In the genomic region with DNA sequence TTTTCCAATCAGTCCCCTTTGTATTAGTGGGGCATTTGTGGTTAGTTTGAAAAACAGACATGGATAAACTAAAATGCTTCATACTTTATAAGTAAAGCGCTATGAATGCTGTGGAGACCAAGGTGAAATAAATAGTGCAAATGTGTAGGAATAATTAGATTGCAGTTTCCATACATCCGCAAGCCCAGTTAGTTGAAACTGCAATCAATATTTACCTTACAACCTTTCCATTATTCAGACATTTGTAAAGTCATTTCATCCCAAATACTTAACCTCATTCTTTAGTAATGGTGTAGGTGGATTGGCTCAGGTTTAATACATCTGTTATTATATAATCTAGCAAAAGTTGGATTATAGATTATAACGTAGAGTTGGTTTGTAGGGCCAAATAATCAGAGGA, we compare ENCODE assay signal across 38 mouse cellular contexts. TPM values are rescaled to one million over a fixed set of nuclear protein-coding genes. Genes with fewer than 3 reads are reported as not detected.
"Had no signal": no experiment of that assay in that cellular context is flagged by ENCODE, and none has a peak within 500 bp of the region (broad histone marks: within the 10 kb centered on the region; RNA-seq: fewer than 3 reads in every experiment).

No protein-coding gene starts in this region.

- H3K9ac ChIP-seq: heart, embryonic 12.5 days; heart, embryonic 13.5 days; heart, embryonic 15.5 days; hindbrain, embryonic 12.5 days; hindbrain, embryonic 13.5 days; hindbrain, embryonic 14.5 days; hindbrain, embryonic 15.5 days; intestine, embryonic 15.5 days; kidney, embryonic 15.5 days had no signal

- H3K27me3 ChIP-seq: heart, embryonic 12.5 days; heart, embryonic 13.5 days; heart, embryonic 15.5 days; hindbrain, embryonic 12.5 days; hindbrain, embryonic 15.5 days; intestine, embryonic 15.5 days; kidney, embryonic 15.5 days had no signal

- H3K4me3 ChIP-seq: heart, embryonic 12.5 days; heart, embryonic 13.5 days; heart, embryonic 15.5 days; hindbrain, embryonic 10.5 days; hindbrain, embryonic 12.5 days; hindbrain, embryonic 13.5 days; hindbrain, embryonic 15.5 days; intestine, embryonic 15.5 days; kidney, embryonic 15.5 days; layer of hippocampus, adult 2 months; left cerebral cortex, adult 2 months had no signal

- H3K4me2 ChIP-seq: heart, embryonic 11.5 days; heart, embryonic 12.5 days; heart, embryonic 13.5 days; heart, embryonic 15.5 days; hindbrain, embryonic 12.5 days; hindbrain, embryonic 13.5 days; hindbrain, embryonic 14.5 days; hindbrain, embryonic 15.5 days; intestine, embryonic 15.5 days; kidney, embryonic 15.5 days had no signal

- DNase-seq: heart, postnatal 10 days; heart, postnatal 14 days; heart, postnatal 36 days; heart, postnatal 4 days; kidney, adult 11 months; kidney, adult 18-20 months; kidney, adult 2 months; kidney, adult 8-10 months; kidney, adult 9 months; kidney, postnatal 10 days; kidney, postnatal 14 days; kidney, postnatal 25 days; kidney, postnatal 36 days; kidney, postnatal 4 days; layer of hippocampus, adult 9-11 months; layer of hippocampus, postnatal 36 days had no signal

- H3K9me3 ChIP-seq: heart, embryonic 12.5 days; heart, embryonic 13.5 days; heart, embryonic 15.5 days; hindbrain, embryonic 10.5 days; hindbrain, embryonic 12.5 days; hindbrain, embryonic 13.5 days; hindbrain, embryonic 15.5 days; intestine, embryonic 15.5 days; kidney, embryonic 15.5 days had no signal

- H3K27ac ChIP-seq: heart, embryonic 13.5 days; heart, embryonic 15.5 days; hindbrain, embryonic 10.5 days; hindbrain, embryonic 12.5 days; hindbrain, embryonic 13.5 days; hindbrain, embryonic 14.5 days; hindbrain, embryonic 15.5 days; hindbrain, postnatal 0 days; intestine, embryonic 15.5 days; kidney, embryonic 15.5 days; kidney, postnatal 0 days; layer of hippocampus, adult 2 months; left cerebral cortex, adult 2 months had no signal

RNA-seq across cellular contexts. Expression of gene L3mbtl1, which starts 7.6 kb away (rescaled TPM):
- total RNA-seq: heart, postnatal 10 days; heart, postnatal 25 days; heart, postnatal 36 days; heart, postnatal 4 days; hematopoietic stem cell, adult 5-6 weeks had no signal
- polyA plus RNA-seq: heart, embryonic 11.5 days; heart, embryonic 12.5 days; heart, embryonic 15.5 days; heart, postnatal 0 days; kidney, embryonic 14.5 days had no signal

RNA-seq across cellular contexts. Expression of gene Sgk2, which starts 51.4 kb away (rescaled TPM):
- total RNA-seq: heart, postnatal 25 days; heart, postnatal 36 days; heart, postnatal 4 days; hematopoietic stem cell, adult 5-6 weeks had no signal
- polyA plus RNA-seq: heart, embryonic 11.5 days; heart, embryonic 13.5 days; heart, embryonic 14.5 days; heart, embryonic 15.5 days; heart, postnatal 0 days; hindbrain, embryonic 10.5 days; hindbrain, embryonic 11.5 days; hindbrain, embryonic 12.5 days; inflammation-experienced regulatory T-cells, adult 6 months had no signal
